Mouse (Mus musculus) heart, adult 2 months (tissue): ENCODE results near the gene Kri1. TPM values are rescaled to one million over a fixed set of nuclear protein-coding genes. Genes with fewer than 3 reads are reported as not detected.
"Not testable (repeated sequence)": the region's sequence is repeated elsewhere in the genome, so short reads cannot be mapped to it uniquely, and the experiment has no call there.

Source experiments
- DNase-seq, 2 experiments: peaks; one replicate each; pipeline ENCODE4 v3.0.0; 2021
- H3K27ac ChIP-seq: fragments of 200-600 bp; 2 replicates; pipeline ENCODE4 v1.8.1; 2022
- H3K27me3 ChIP-seq: fragments of 200-500 bp; 2 replicates; pipeline ENCODE4 v1.6.1; 2012; ENCODE audit warnings: mild to moderate bottlenecking, low read length, inconsistent platforms, mixed read lengths; ENCODE audit not compliant: control insufficient read depth, insufficient read depth
- H3K36me3 ChIP-seq: fragments of 200-500 bp; 2 replicates; pipeline ENCODE4 v1.6.1; 2012; ENCODE audit warnings: low read length, inconsistent platforms; ENCODE audit not compliant: control insufficient read depth, insufficient read depth
- H3K4me1 ChIP-seq: fragments of 200-500 bp; 2 replicates; pipeline ENCODE4 v1.6.1; 2011; ENCODE audit warnings: low read length; ENCODE audit not compliant: control insufficient read depth, insufficient read depth
- H3K4me3 ChIP-seq: fragments of 200-600 bp; 2 replicates; pipeline ENCODE4 v1.8.1; 2022
- H3K79me2 ChIP-seq: fragments of 200-500 bp; replicated peaks from 2 replicates; pipeline ENCODE4 v1.6.1; 2012; ENCODE audit warnings: mild to moderate bottlenecking, inconsistent platforms, low read length, moderate library complexity, mixed read lengths; ENCODE audit not compliant: control insufficient read depth, insufficient read depth
- H3K9ac ChIP-seq: fragments of 200-500 bp; 2 replicates; pipeline ENCODE4 v1.6.1; 2012; ENCODE audit warnings: low read depth, mild to moderate bottlenecking, control low read depth, inconsistent platforms, low read length, mixed read lengths
- CTCF ChIP-seq: fragments of 200-600 bp; IDR thresholded peaks from 2 replicates; pipeline ENCODE4 v1.8.1; 2022; ENCODE audit warnings: antibody characterized with exemption, mild to moderate bottlenecking, moderate library complexity
- EP300 ChIP-seq: fragments of 200-500 bp; IDR thresholded peaks from 2 replicates; pipeline ENCODE4 v1.6.1; 2011; ENCODE audit warnings: low read depth, low read length, control low read depth; ENCODE audit not compliant: insufficient read depth
- POLR2A ChIP-seq: fragments of 200-500 bp; IDR thresholded peaks from 2 replicates; pipeline ENCODE4 v1.6.1; 2011; ENCODE audit warnings: mild to moderate bottlenecking, low read depth, low read length, control low read depth; ENCODE audit not compliant: insufficient read depth
- WGBS: fragments of 180-500 bp; shearing (Covaris S2); methylation state at CpG from one replicate; pipeline ENCODE4 v1.1.7; 2018; 5-methylcytosine and 5-hydroxymethylcytosine counted together
- intact Hi-C: fragments of 180-260 bp; cut with DNase I; formaldehyde crosslinking; loops from one replicate; pipeline ENCODE4 v1.15.1; 2025
- polyA plus RNA-seq: library from polyadenylated mRNA; depleted of rRNA; stranded (reverse); fragments of >200 nt; gene quantifications from 2 replicates; pipeline ENCODE4 v1.2.3, GENCODE M21; 2012
- total RNA-seq, 2 experiments: library from RNA; stranded (reverse); gene quantifications; 2 replicates each; pipeline ENCODE4 v1.2.3; 2021

Kri1 gene
- total and polyA plus RNA-seq, 3 experiments: 12.8 to 16.8 (median 16.3) TPM

GRCm38 (mm10) chr9:21292271-21292670, 4.5 kb upstream of the Kri1 start:
- 93% methylated on average over 3 of the region's 3 CpGs for WGBS
- DNase-seq: no peak
- H3K27ac ChIP-seq: no peak overlapping the region
- TF ChIP-seq EP300: no peak
- no peak for TF ChIP-seq CTCF
- TF ChIP-seq POLR2A: no peak
- H3K79me2 ChIP-seq: no peaks in the 10 kb centered on the region
- H3K4me3 ChIP-seq: no peak overlapping the region
- intact Hi-C loops: loop anchor here (5.0 kb wide), 1 partner anchor 70 kb away; no protein-coding TSS in a partner anchor
- H3K4me1 ChIP-seq: peaks cover 2% of the 10 kb centered on the region
- peaks cover 4% of the 10 kb centered on the region for H3K36me3 ChIP-seq
- no peak overlapping the region for H3K9ac ChIP-seq
- H3K27me3 ChIP-seq: no peaks in the 10 kb centered on the region

- peak overlapping the region; percentile 50; the same call in 1 of the 2 replicates for H3K27ac ChIP-seq
- H3K27me3 ChIP-seq, DNase-seq, H3K79me2 ChIP-seq, H3K9ac ChIP-seq, H3K36me3 ChIP-seq, H3K4me1 ChIP-seq: not testable (repeated sequence)
- WGBS: 16% methylated on average over 7 of the region's 7 CpGs
- H3K4me3 ChIP-seq: peak overlapping the region; percentile 46
- intact Hi-C loops: loop anchor here (5.0 kb wide), 1 partner anchor 70 kb away; no protein-coding TSS in a partner anchor
Measured at GRCm38 (mm10) chr9:21291868-21292267, 4.1 kb upstream of the Kri1 start.

- Histone ChIP-seq H3K4me3 (peak within 1 kb of the TSS; percentile 84), H3K27me3 (no peaks in the 10 kb centered on the region), H3K9ac (peak within 1 kb of the TSS; percentile 86), H3K27ac (peak within 1 kb of the TSS; percentile 93), H3K4me1 (peaks cover 5% of the 10 kb centered on the region), H3K79me2 (no peaks in the 10 kb centered on the region), H3K36me3 (peaks cover 4% of the 10 kb centered on the region)
- peak; percentile 99 to 100 for DNase-seq
- intact Hi-C loops: loop anchor here (5.0 kb wide), 1 partner anchor 69 kb away; no protein-coding TSS in a partner anchor
- TF ChIP-seq CTCF: peak; percentile 58
- TF ChIP-seq EP300: no peak
- TF ChIP-seq POLR2A: peak; percentile 83
- under 1% methylated on average over 50 of the region's 51 CpGs for WGBS
Measured at GRCm38 (mm10) chr9:21291022-21291787, 3.4 kb upstream of the Kri1 start, which contains the start of gene Cdkn2d. Gene Cdkn2d (minus strand): TSS chr9:21291407.

GRCm38 (mm10) chr9:21290589-21290988, 2.8 kb upstream of the Kri1 start:
- H3K27me3 ChIP-seq: no peaks in the 10 kb centered on the region
- peaks cover 4% of the 10 kb centered on the region for H3K36me3 ChIP-seq
- no peak for TF ChIP-seq CTCF
- TF ChIP-seq EP300: no peak
- TF ChIP-seq POLR2A: no peak
- no peak for DNase-seq
- peak overlapping the region; percentile 84 for H3K4me3 ChIP-seq
- H3K9ac ChIP-seq: peak overlapping the region; percentile 86
- peak overlapping the region; percentile 93 for H3K27ac ChIP-seq
- no peaks in the 10 kb centered on the region for H3K79me2 ChIP-seq
- WGBS: 1% methylated on average over 20 of the region's 20 CpGs
- peaks cover 5% of the 10 kb centered on the region for H3K4me1 ChIP-seq
- intact Hi-C loops: loop anchor here (5.0 kb wide), 1 partner anchor 68 kb away; no protein-coding TSS in a partner anchor

GRCm38 (mm10) chr9:21289337-21289671, 1.5 kb upstream of the Kri1 start:
- H3K4me1 ChIP-seq: peaks cover 5% of the 10 kb centered on the region
- no peak for DNase-seq
- H3K27ac ChIP-seq: no peak overlapping the region
- WGBS: 62% methylated on average over 2 of the region's 2 CpGs
- H3K27me3 ChIP-seq: no peaks in the 10 kb centered on the region
- peaks cover 4% of the 10 kb centered on the region for H3K36me3 ChIP-seq
- H3K79me2 ChIP-seq: no peaks in the 10 kb centered on the region
- no peak overlapping the region for H3K4me3 ChIP-seq
- no peak overlapping the region for H3K9ac ChIP-seq
- intact Hi-C loops: loop anchor here (2.0 to 10.0 kb wide), 2 partner anchors 51 to 395 kb away; partner anchors contain the start of genes Eif3g and Keap1
- TF ChIP-seq EP300 (no peak), POLR2A (no peak), CTCF (no peak)
